In the genomic region with DNA sequence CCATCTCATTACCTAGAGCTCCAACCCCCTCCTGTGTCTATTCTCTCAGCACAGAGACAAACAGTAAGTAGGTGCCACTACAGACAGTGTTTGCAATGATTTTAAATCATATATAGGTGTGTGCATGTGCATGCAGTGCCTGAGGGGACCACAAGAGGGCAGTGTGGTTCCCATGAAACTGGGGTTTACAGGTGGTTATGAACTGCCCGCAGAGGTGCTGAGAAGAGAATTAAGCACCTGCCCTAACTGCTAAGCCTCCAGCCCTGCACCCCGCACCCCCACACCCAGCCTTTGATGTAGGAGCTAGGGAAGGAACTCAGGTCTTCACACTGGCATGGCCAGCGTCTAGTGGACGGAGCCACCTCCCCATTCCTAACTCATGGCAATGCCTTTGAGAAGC, we compare ENCODE assay signal across 9 mouse cellular contexts. TPM values are rescaled to one million over a fixed set of nuclear protein-coding genes. Genes with fewer than 3 reads are reported as not detected.
DNase-seq lines count a peak whose midpoint lies in the region; ATAC-seq and TF ChIP-seq lines count a peak whose summit lies in the region.
"Had no signal": no experiment of that assay in that cellular context is flagged by ENCODE, and none has a peak within 500 bp of the region (broad histone marks: within the 10 kb centered on the region; RNA-seq: fewer than 3 reads in every experiment).

No protein-coding gene starts in this region.

- H3K9me3 ChIP-seq in heart, embryonic 10.5 days: no peaks in the 10 kb centered on the region
- no peaks in the 10 kb centered on the region for H3K9me3 ChIP-seq in lung, embryonic 14.5 days (ENCODE audit: low read depth, low read length)
- H3K9me3 ChIP-seq: liver, embryonic 15.5 days had no signal

- H3K9ac ChIP-seq in lung, embryonic 14.5 days: no peak overlapping the region
- H3K9ac ChIP-seq: liver, embryonic 15.5 days had no signal

- no peak overlapping the region for H3K4me3 ChIP-seq in heart, embryonic 10.5 days
- H3K4me3 ChIP-seq in lung, embryonic 14.5 days (ENCODE audit: low read depth, low read length): no peak overlapping the region
- H3K4me3 ChIP-seq: liver, embryonic 15.5 days had no signal

- WGBS in heart, embryonic 10.5 days: 58% methylated on average over 4 of the region's 4 CpGs
- WGBS in lung, embryonic 14.5 days: 64% methylated on average over 4 of the region's 4 CpGs

- H3K27me3 ChIP-seq in heart, embryonic 10.5 days (ENCODE audit: insufficient read depth, poor library complexity, severe bottlenecking): peaks cover 9% of the 10 kb centered on the region
- no peaks in the 10 kb centered on the region for H3K27me3 ChIP-seq in lung, embryonic 14.5 days (ENCODE audit: insufficient read depth, low read length)
- no peaks in the 10 kb centered on the region for H3K27me3 ChIP-seq in splenic B cell, adult 2 months (ENCODE audit: control insufficient read depth, insufficient read depth, low read length, poor library complexity, severe bottlenecking)
- H3K27me3 ChIP-seq: liver, embryonic 15.5 days had no signal

- no peak for ATAC-seq in lung, embryonic 14.5 days (ENCODE audit: insufficient read depth)

- TF ChIP-seq CTCF in lung, embryonic 14.5 days (IDR thresholded peaks at IDR 0.05; ENCODE audit: low read depth): peak; percentile 79

- H3K27ac ChIP-seq in heart, embryonic 10.5 days: no peak overlapping the region
- no peak overlapping the region for H3K27ac ChIP-seq in lung, embryonic 14.5 days (ENCODE audit: low read depth)
- H3K27ac ChIP-seq: liver, embryonic 15.5 days had no signal

- H3K4me2 ChIP-seq in lung, embryonic 14.5 days: no peak overlapping the region
- H3K4me2 ChIP-seq: liver, embryonic 15.5 days had no signal

- peaks cover 7% of the 10 kb centered on the region for H3K4me1 ChIP-seq in heart, embryonic 10.5 days
- no peaks in the 10 kb centered on the region for H3K4me1 ChIP-seq in lung, embryonic 14.5 days (ENCODE audit: insufficient read depth)
- H3K4me1 ChIP-seq: liver, embryonic 15.5 days had no signal

- peaks cover 8% of the 10 kb centered on the region; the same call in 1 of the 2 replicates for H3K36me3 ChIP-seq in heart, embryonic 10.5 days
- H3K36me3 ChIP-seq in lung, embryonic 14.5 days (ENCODE audit: insufficient read depth): 0 out of 2 replicates have a peak, but pooled peaks cover 2% of the 10 kb centered on the region
- no peaks in the 10 kb centered on the region for H3K36me3 ChIP-seq in splenic B cell, adult 2 months (ENCODE audit: control insufficient read depth, insufficient read depth, low read length, poor library complexity, severe bottlenecking)

- DNase-seq in heart, adult 11 months: peak; percentile 91
- DNase-seq in heart, embryonic 10.5 days (ENCODE audit: low spot score): no peak
- DNase-seq in right cerebral cortex, postnatal 4 days: peak; percentile 50
- DNase-seq in right cerebral cortex, postnatal 10 days (ENCODE audit: low spot score in 2 of 2): no peak
- peak; percentile 46 for DNase-seq in embryo, embryonic 9.5 days (ENCODE audit: extremely low spot score)
- peak; percentile 68 for DNase-seq in lung, embryonic 14.5 days
- peak; percentile 69 for DNase-seq in splenic B cell, adult 2 months (ENCODE audit: low read depth, low spot score)
- DNase-seq in left cerebral cortex, adult 11 months (ENCODE audit: low spot score): no peak

RNA-seq across cellular contexts. Expression of gene Guca1b, which starts 1.5 kb away (rescaled TPM):
- 3.2 and 4.7 TPM in 2 replicates for polyA plus RNA-seq in heart, embryonic 10.5 days (2016; fragmentation: Nextera tagmentation; extraction: Ambion mirVana)
- 0.41 and 0.49 TPM in 2 replicates for polyA plus RNA-seq in lung, embryonic 14.5 days (2014; fragmentation: Nextera tagmentation; extraction: Ambion mirVana)

RNA-seq across cellular contexts. Expression of gene Guca1a, which starts 13.7 kb away (rescaled TPM):
- 2.3 and 3.6 TPM in 2 replicates for polyA plus RNA-seq in heart, embryonic 10.5 days (2016; fragmentation: Nextera tagmentation; extraction: Ambion mirVana)
- polyA plus RNA-seq in lung, embryonic 14.5 days (2014; fragmentation: Nextera tagmentation; extraction: Ambion mirVana): 1.6 and 1.7 TPM in 2 replicates

RNA-seq across cellular contexts. Expression of gene Mrps10, which starts 18.0 kb away (rescaled TPM):
- 86.8 and 99.0 TPM in 2 replicates for polyA plus RNA-seq in heart, embryonic 10.5 days (2016; fragmentation: Nextera tagmentation; extraction: Ambion mirVana)
- 84.1 and 86.9 TPM in 2 replicates for polyA plus RNA-seq in lung, embryonic 14.5 days (2014; fragmentation: Nextera tagmentation; extraction: Ambion mirVana)

RNA-seq across cellular contexts. Expression of gene AI661453, which starts 49.8 kb away (rescaled TPM):
- polyA plus RNA-seq in heart, embryonic 10.5 days (2016; fragmentation: Nextera tagmentation; extraction: Ambion mirVana): 0.99 and 1.1 TPM in 2 replicates
- 2.4 TPM in 2 replicates for polyA plus RNA-seq in lung, embryonic 14.5 days (2014; fragmentation: Nextera tagmentation; extraction: Ambion mirVana)

RNA-seq across cellular contexts. Expression of gene 1700001C19Rik, which starts 50.5 kb away (rescaled TPM):
- 0.63 and 1.3 TPM in 2 replicates for polyA plus RNA-seq in heart, embryonic 10.5 days (2016; fragmentation: Nextera tagmentation; extraction: Ambion mirVana)
- 0.13 TPM in 1 of 2 replicates, not detected in the other for polyA plus RNA-seq in lung, embryonic 14.5 days (2014; fragmentation: Nextera tagmentation; extraction: Ambion mirVana)

Comparison
In these comparisons a context has a peak if more than half of its experiments do, and no peak if none do; other contexts are left out.
1. DNase-seq: peak in heart, adult 11 months (single experiment), right cerebral cortex, postnatal 4 days (single experiment), embryo, embryonic 9.5 days (single experiment), lung, embryonic 14.5 days (single experiment) and splenic B cell, adult 2 months (single experiment); none in heart, embryonic 10.5 days (single experiment), right cerebral cortex, postnatal 10 days (0 of 2) and left cerebral cortex, adult 11 months (single experiment).